Mouse (Mus musculus) heart, embryonic 16.5 days (tissue): ENCODE measurements around the gene Gbp2. TPM values are rescaled to one million over a fixed set of nuclear protein-coding genes. Genes with fewer than 3 reads are reported as not detected.

Source experiments
- ATAC-seq: fragments of 200-750 bp; cut with Nextera tagmentation; replicated peaks from 2 replicates; pipeline ENCODE4 v1.8.0; 2017; ENCODE audit warnings: moderate number of reproducible peaks; ENCODE audit not compliant: insufficient read depth, low FRiP score; ENCODE audit errors: extremely low read depth
- H3K27ac ChIP-seq: fragments of 300-500 bp; sonication (generic); 2 replicates; pipeline ENCODE4 v1.5.1; 2014; ENCODE audit warnings: mild to moderate bottlenecking, low read length, control low read depth, moderate library complexity
- H3K27me3 ChIP-seq: fragments of 300-500 bp; sonication (generic); 2 replicates; pipeline ENCODE4 v1.6.1; 2014; ENCODE audit warnings: low read length, mixed read lengths; ENCODE audit not compliant: control insufficient read depth, insufficient read depth
- H3K36me3 ChIP-seq: fragments of 300-500 bp; sonication (generic); 2 replicates; pipeline ENCODE4 v1.6.1; 2014; ENCODE audit not compliant: control insufficient read depth, insufficient read depth
- H3K4me1 ChIP-seq: fragments of 300-500 bp; sonication (generic); 2 replicates; pipeline ENCODE4 v1.6.1; 2014; ENCODE audit warnings: low read length, mixed read lengths; ENCODE audit not compliant: control insufficient read depth, insufficient read depth
- H3K4me2 ChIP-seq: fragments of 300-500 bp; sonication (generic); 2 replicates; pipeline ENCODE4 v1.6.1; 2014; ENCODE audit warnings: low read depth, mild to moderate bottlenecking, control low read depth, low read length
- H3K4me3 ChIP-seq: fragments of 300-500 bp; sonication (generic); 2 replicates; pipeline ENCODE4 v1.5.1; 2014; ENCODE audit warnings: mild to moderate bottlenecking, control low read depth, low read length
- H3K9ac ChIP-seq: fragments of 300-500 bp; sonication (generic); 2 replicates; pipeline ENCODE4 v1.6.1; 2014; ENCODE audit warnings: low read length, control low read depth
- H3K9me3 ChIP-seq: fragments of 300-500 bp; sonication (generic); replicated peaks from 2 replicates; pipeline ENCODE4 v1.6.1; 2016; ENCODE audit warnings: low read length; ENCODE audit not compliant: control insufficient read depth
- WGBS: fragments of 180-500 bp; shearing (Covaris S2); extraction: QIAGEN DNeasy Blood & Tissue Kit; methylation state at CpG from one replicate; pipeline ENCODE4 v1.1.7; 2014; 5-methylcytosine and 5-hydroxymethylcytosine counted together
- polyA plus RNA-seq: library from polyadenylated mRNA; unstranded; fragments of >200 nt; fragmentation: Nextera tagmentation; extraction: Ambion mirVana; gene quantifications from 2 replicates; pipeline ENCODE4 v1.2.1, GENCODE M21; 2015

Gene Gbp2
- 2.5 and 4.7 TPM in 2 replicates for polyA plus RNA-seq

DNA sequence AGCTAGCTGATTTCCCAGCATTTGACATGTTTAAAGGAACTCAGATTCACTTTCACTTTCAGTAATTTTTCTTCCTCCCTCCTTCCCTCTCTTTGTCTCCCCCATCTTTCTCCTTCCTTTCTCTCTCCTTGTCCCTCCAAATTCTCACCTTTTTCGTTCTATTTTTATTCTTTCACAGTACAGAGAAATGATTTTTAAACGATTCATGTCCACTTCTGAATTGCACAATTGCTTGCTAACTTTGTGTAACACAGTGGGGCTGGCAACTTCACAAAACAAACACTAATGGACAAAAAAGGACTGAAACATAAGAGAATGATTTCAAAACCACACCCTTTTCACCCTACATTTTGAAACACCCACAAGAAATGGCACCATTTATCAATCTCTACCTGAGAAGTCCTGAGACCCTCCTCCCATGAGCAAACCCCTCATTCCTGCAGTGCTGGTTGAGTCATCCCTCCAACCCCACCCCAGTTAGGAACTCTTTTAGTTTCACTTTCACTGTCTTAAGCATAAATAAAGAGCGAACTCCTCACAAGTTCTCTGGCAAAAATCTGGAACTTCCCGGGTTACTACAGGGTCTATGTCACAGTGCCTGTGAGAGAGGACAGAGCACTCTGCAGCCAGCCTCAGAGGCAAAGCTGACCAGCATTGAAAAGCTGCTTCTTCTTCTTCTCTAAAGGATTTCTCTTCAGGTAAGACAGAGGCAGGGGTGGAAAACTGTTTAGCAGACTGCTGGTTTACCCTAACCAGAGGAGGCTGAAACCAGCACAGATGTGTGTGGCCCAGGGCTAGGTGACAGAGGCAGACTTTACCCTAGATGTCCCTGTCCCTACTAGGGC, at the start of gene Gbp2:
TSS of gene Gbp2 (plus strand) at position 492 of the 845 bp plus-strand sequence.
- H3K9me3 ChIP-seq, result no peaks in the 10 kb centered on the region
- no peaks in the 10 kb centered on the region for H3K27me3 ChIP-seq
- H3K4me2 ChIP-seq, result peak within 1 kb of the TSS; percentile 57
- peak within 1 kb of the TSS; percentile 57 for H3K9ac ChIP-seq
- H3K4me3 ChIP-seq, result peak within 1 kb of the TSS; percentile 45
- no peaks in the 10 kb centered on the region for H3K36me3 ChIP-seq
- no peaks in the 10 kb centered on the region; the same call in 1 of the 2 replicates for H3K4me1 ChIP-seq
- 35% methylated on average over 4 of the region's 4 CpGs for WGBS
- H3K27ac ChIP-seq, result peak within 1 kb of the TSS; percentile 49; the same call in 1 of the 2 replicates
- ATAC-seq, result peak; percentile 55

DNA sequence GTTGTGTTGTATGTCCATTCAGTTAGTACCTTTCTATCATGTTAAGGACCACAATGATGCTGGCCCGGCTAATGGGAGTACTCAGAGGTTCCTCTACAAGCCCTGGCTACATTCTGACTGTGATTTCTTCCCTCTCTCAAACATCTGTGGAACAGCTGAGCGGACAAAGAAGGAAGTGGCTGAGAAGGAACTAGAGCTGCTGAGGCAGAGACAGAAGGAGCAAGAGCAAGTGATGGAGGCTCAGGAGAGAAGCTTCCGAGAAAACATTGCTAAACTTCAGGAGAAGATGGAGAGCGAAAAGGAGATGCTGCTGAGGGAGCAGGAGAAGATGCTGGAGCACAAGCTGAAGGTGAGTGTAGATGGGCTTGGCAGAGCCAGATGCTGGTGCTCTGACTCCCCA, 49.7 kb upstream of the Gbp2 start:
- Histone ChIP-seq H3K9ac (no peak overlapping the region), H3K4me3 (no peak overlapping the region), H3K36me3 (no peaks in the 10 kb centered on the region), H3K27ac (no peak overlapping the region), H3K4me2 (no peak overlapping the region), H3K4me1 (no peaks in the 10 kb centered on the region), H3K27me3 (no peaks in the 10 kb centered on the region), H3K9me3 (no peaks in the 10 kb centered on the region)
- 88% methylated on average over 4 of the region's 4 CpGs for WGBS
- ATAC-seq, result no peak

DNA sequence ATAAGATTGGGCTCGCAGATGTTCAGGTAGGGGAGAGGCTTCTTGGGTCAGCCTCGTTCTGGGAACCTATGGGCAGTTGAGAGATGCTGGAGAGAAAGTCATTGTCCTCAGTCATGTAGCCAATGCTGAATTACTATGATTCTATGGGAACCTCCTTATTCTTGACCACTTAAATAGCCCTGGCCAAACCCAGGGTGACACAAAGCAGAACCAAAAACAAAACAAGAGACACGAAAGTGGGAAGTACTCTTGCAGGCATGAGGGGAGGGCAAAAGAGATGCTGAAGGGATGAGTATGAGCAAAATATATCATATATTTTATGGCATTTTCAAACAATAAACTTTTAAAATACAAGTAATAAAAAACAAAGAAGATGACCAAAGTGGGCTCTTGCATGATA, 43.3 kb upstream of the Gbp2 start:
- no peak for ATAC-seq
- H3K27ac ChIP-seq, result no peak overlapping the region
- no peak overlapping the region for H3K9ac ChIP-seq
- no peak overlapping the region for H3K4me2 ChIP-seq
- H3K36me3 ChIP-seq, result no peaks in the 10 kb centered on the region
- H3K9me3 ChIP-seq, result no peaks in the 10 kb centered on the region
- H3K4me3 ChIP-seq, result no peak overlapping the region
- no peaks in the 10 kb centered on the region for H3K4me1 ChIP-seq
- H3K27me3 ChIP-seq, result no peaks in the 10 kb centered on the region
- WGBS, result 82% methylated on average over 3 of the region's 3 CpGs

- H3K4me3 ChIP-seq, result no peak overlapping the region
- H3K9ac ChIP-seq, result no peak overlapping the region
- no peak for ATAC-seq
- H3K27ac ChIP-seq, result no peak overlapping the region
- 68% methylated on average over 4 of the region's 4 CpGs for WGBS
- no peak overlapping the region for H3K4me2 ChIP-seq
- H3K9me3 ChIP-seq, result no peaks in the 10 kb centered on the region
- no peaks in the 10 kb centered on the region for H3K36me3 ChIP-seq
- no peaks in the 10 kb centered on the region for H3K27me3 ChIP-seq
- H3K4me1 ChIP-seq, result no peaks in the 10 kb centered on the region
Observed at GRCm38 (mm10) chr3:142578342-142578741, 42.1 kb upstream of the Gbp2 start.

- Histone ChIP-seq H3K4me1 (no peaks in the 10 kb centered on the region), H3K27me3 (no peaks in the 10 kb centered on the region), H3K9ac (no peak overlapping the region), H3K9me3 (no peaks in the 10 kb centered on the region), H3K4me3 (no peak overlapping the region), H3K4me2 (no peak overlapping the region), H3K27ac (no peak overlapping the region), H3K36me3 (no peaks in the 10 kb centered on the region)
- no peak for ATAC-seq
- 87% methylated on average over 4 of the region's 4 CpGs for WGBS
Observed at GRCm38 (mm10) chr3:142583067-142583466, 37.3 kb upstream of the Gbp2 start.

DNA sequence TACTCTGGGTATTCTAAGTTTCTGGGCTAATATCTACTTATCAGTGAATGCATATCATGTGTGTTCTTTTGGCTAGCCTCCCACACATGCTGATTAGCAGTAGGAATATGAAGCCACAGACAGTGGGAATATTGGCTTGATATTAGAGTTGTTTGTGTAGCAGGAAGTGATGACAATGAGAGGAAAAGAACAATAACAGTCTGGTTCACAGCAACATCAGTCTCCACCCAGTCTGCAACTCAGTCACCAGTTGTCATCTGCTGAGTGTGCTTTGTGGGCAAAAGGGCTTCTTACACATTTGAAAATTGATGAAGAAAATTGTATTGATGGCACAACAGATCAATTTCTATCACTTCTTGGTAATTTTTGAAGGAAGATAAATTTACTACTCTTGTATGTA, 33.0 kb upstream of the Gbp2 start:
- H3K4me3 ChIP-seq, result no peak overlapping the region
- H3K36me3 ChIP-seq, result no peaks in the 10 kb centered on the region
- no peaks in the 10 kb centered on the region for H3K4me1 ChIP-seq
- H3K27me3 ChIP-seq, result no peaks in the 10 kb centered on the region
- H3K9ac ChIP-seq, result no peak overlapping the region
- no peak for ATAC-seq
- H3K27ac ChIP-seq, result no peak overlapping the region
- no peak overlapping the region for H3K4me2 ChIP-seq
- H3K9me3 ChIP-seq, result no peaks in the 10 kb centered on the region

- H3K9ac ChIP-seq, result no peak overlapping the region
- no peak overlapping the region for H3K4me3 ChIP-seq
- no peak for ATAC-seq
- no peak overlapping the region for H3K4me2 ChIP-seq
- 63% methylated on average over 2 of the region's 2 CpGs for WGBS
- H3K4me1 ChIP-seq, result no peaks in the 10 kb centered on the region
- no peaks in the 10 kb centered on the region for H3K36me3 ChIP-seq
- H3K27me3 ChIP-seq, result no peaks in the 10 kb centered on the region
- no peak overlapping the region for H3K27ac ChIP-seq
- H3K9me3 ChIP-seq, result no peaks in the 10 kb centered on the region
Observed at GRCm38 (mm10) chr3:142588888-142589287, 31.5 kb upstream of the Gbp2 start.

GRCm38 (mm10) chr3:142590431-142591067, 29.9 kb upstream of the Gbp2 start:
- ATAC-seq, result no peak
- no peaks in the 10 kb centered on the region for H3K4me1 ChIP-seq
- H3K27me3 ChIP-seq, result no peaks in the 10 kb centered on the region
- H3K36me3 ChIP-seq, result no peaks in the 10 kb centered on the region
- no peak overlapping the region for H3K27ac ChIP-seq
- WGBS, result 68% methylated on average over 4 of the region's 4 CpGs
- H3K9me3 ChIP-seq, result no peaks in the 10 kb centered on the region
- no peak overlapping the region for H3K4me3 ChIP-seq
- no peak overlapping the region for H3K9ac ChIP-seq
- no peak overlapping the region for H3K4me2 ChIP-seq

DNA sequence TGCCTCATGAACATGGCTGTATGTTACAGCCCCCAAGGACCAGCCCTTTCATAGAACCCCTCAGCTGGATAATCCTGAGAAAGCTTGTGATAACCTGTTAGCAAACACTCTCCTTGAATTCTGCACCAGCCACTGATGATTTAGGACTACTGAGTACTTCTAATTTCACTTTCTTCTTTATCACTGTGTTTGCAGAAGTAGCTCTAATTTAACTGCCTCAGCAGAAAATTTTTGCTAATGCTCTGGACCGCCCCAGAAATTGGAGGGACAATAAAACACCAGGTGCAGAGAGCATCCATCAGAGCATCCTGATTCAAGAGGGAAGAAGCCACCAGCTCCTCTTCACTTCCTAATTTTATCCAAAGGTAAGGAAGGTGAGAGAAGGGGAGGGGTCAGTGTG, 25.9 kb upstream of the Gbp2 start, which contains the start of gene Gbp2b:
TSS of gene Gbp2b (plus strand) at position 301 of the 400 bp plus-strand sequence.
- Histone ChIP-seq H3K27me3 (no peaks in the 10 kb centered on the region), H3K27ac (no peak within 1 kb of the TSS), H3K4me2 (no peak within 1 kb of the TSS), H3K36me3 (no peaks in the 10 kb centered on the region), H3K9me3 (no peaks in the 10 kb centered on the region), H3K9ac (no peak within 1 kb of the TSS), H3K4me3 (no peak within 1 kb of the TSS), H3K4me1 (no peaks in the 10 kb centered on the region)
- WGBS, result 81% methylated on average over 1 of the region's 1 CpGs
- no peak for ATAC-seq
